Mouse (Mus musculus): ENCODE measurements at regions not wholly inside any gene's neighbourhood (a gene's known extent, or its start where the extent isn't known, plus 50 kb on each side); places are given as distances from the start of the nearest gene placed in this dataset.

- no peak for TF ChIP-seq CTCF (conservative IDR thresholded peaks at IDR 0.05; ENCODE audit: low read length)
- no peak for TF ChIP-seq POU5F1 (IDR thresholded peaks at IDR 0.05; ENCODE audit: borderline replicate concordance, low read length)
These were observed 482.3 kb upstream of the Pou3f2 start for GRCm38 (mm10) chr4:22970495-22970894.
